Mouse (Mus musculus): ENCODE measurements at regions not wholly inside any gene's neighbourhood (a gene's known extent, or its start where the extent isn't known, plus 50 kb on each side); places are given as distances from the start of the nearest gene placed in this dataset.

- DNase-seq (ENCODE audit: low read depth, low spot score): no peak
Observed at GRCm38 (mm10) chr7:83161226-83161625, 294.1 kb downstream of the Mex3b start.

GRCm38 (mm10) chr7:83162868-83163267, 295.7 kb downstream of the Mex3b start:
- no peak for DNase-seq (ENCODE audit: low read depth, low spot score)

- DNase-seq (ENCODE audit: low read depth, low spot score): no peak
Observed at GRCm38 (mm10) chr7:83179403-83179802, 312.3 kb downstream of the Mex3b start.

GRCm38 (mm10) chr7:83186341-83186740, 319.2 kb downstream of the Mex3b start:
- DNase-seq (ENCODE audit: low read depth, low spot score): no peak

- no peak for DNase-seq (ENCODE audit: low read depth, low spot score)
Observed at GRCm38 (mm10) chr7:83195896-83196537, 328.9 kb downstream of the Mex3b start.

- no peak for DNase-seq (ENCODE audit: low read depth, low spot score)
Observed at GRCm38 (mm10) chr7:83197490-83197889, 330.4 kb downstream of the Mex3b start.

GRCm38 (mm10) chr7:83201126-83201686, 334.1 kb downstream of the Mex3b start:
- no peak for DNase-seq (ENCODE audit: low read depth, low spot score)

GRCm38 (mm10) chr7:83201768-83202493, 334.8 kb downstream of the Mex3b start:
- DNase-seq (ENCODE audit: low read depth, low spot score): peak; percentile 19

- no peak for DNase-seq (ENCODE audit: low read depth, low spot score)
Observed at GRCm38 (mm10) chr7:83203311-83204012, 336.3 kb downstream of the Mex3b start.

- no peak for DNase-seq (ENCODE audit: low read depth, low spot score)
Observed at GRCm38 (mm10) chr7:83204013-83204365, 336.9 kb downstream of the Mex3b start.

GRCm38 (mm10) chr7:83204701-83205100, 337.6 kb downstream of the Mex3b start:
- DNase-seq (ENCODE audit: low read depth, low spot score): no peak

GRCm38 (mm10) chr7:83206999-83207398, 339.9 kb downstream of the Mex3b start:
- DNase-seq (ENCODE audit: low read depth, low spot score): no peak

- no peak for DNase-seq (ENCODE audit: low read depth, low spot score)
Observed at GRCm38 (mm10) chr7:83211611-83212010, 344.5 kb downstream of the Mex3b start.

GRCm38 (mm10) chr7:83222029-83222722, 355.0 kb downstream of the Mex3b start:
- no peak for DNase-seq (ENCODE audit: low read depth, low spot score)

- DNase-seq (ENCODE audit: low read depth, low spot score): no peak
Observed at GRCm38 (mm10) chr7:83227262-83228108, 357.2 kb upstream of the Tmc3 start.

GRCm38 (mm10) chr7:83230496-83231325, 354.0 kb upstream of the Tmc3 start:
- DNase-seq (ENCODE audit: low read depth, low spot score): no peak

GRCm38 (mm10) chr7:83235659-83236058, 349.1 kb upstream of the Tmc3 start:
- no peak for DNase-seq (ENCODE audit: low read depth, low spot score)

- no peak for DNase-seq (ENCODE audit: low read depth, low spot score)
Observed at GRCm38 (mm10) chr7:83237336-83237735, 347.4 kb upstream of the Tmc3 start.

- DNase-seq (ENCODE audit: low read depth, low spot score): no peak
Observed at GRCm38 (mm10) chr7:83238091-83238490, 346.6 kb upstream of the Tmc3 start.

GRCm38 (mm10) chr7:83242233-83242632, 342.5 kb upstream of the Tmc3 start:
- DNase-seq (ENCODE audit: low read depth, low spot score): peak; percentile 46

Measured in skeletal muscle tissue, adult 2 months (tissue).